Mouse (Mus musculus) midbrain, embryonic 16.5 days (tissue): ENCODE measurements at regions not wholly inside any gene's neighbourhood (a gene's known extent, or its start where the extent isn't known, plus 50 kb on each side); places are given as distances from the start of the nearest gene placed in this dataset.

ENCODE experiments used
- ATAC-seq: fragments of 200-750 bp; cut with Nextera tagmentation; 2 replicates; pipeline ENCODE4 v1.8.0; 2017; ENCODE audit warnings: moderate TSS enrichment
- H3K27ac ChIP-seq: fragments of 300-500 bp; sonication (generic); 2 replicates; pipeline ENCODE4 v1.5.1; 2014; ENCODE audit warnings: mild to moderate bottlenecking, low read length, mixed read lengths
- H3K27me3 ChIP-seq: fragments of 300-500 bp; sonication (generic); 2 replicates; pipeline ENCODE4 v1.6.1; 2014; ENCODE audit warnings: low read depth, low read length, mixed read lengths; ENCODE audit not compliant: control insufficient read depth, insufficient read depth
- H3K36me3 ChIP-seq: fragments of 300-500 bp; sonication (generic); 2 replicates; pipeline ENCODE4 v1.6.1; 2014; ENCODE audit warnings: mild to moderate bottlenecking, low read length, moderate library complexity, mixed read lengths; ENCODE audit not compliant: control insufficient read depth, insufficient read depth
- H3K4me1 ChIP-seq: fragments of 300-500 bp; sonication (generic); 2 replicates; pipeline ENCODE4 v1.6.1; 2014; ENCODE audit warnings: mild to moderate bottlenecking, low read length, mixed read lengths; ENCODE audit not compliant: control insufficient read depth, insufficient read depth
- H3K4me2 ChIP-seq: fragments of 300-500 bp; sonication (generic); 2 replicates; pipeline ENCODE4 v1.6.1; 2014; ENCODE audit warnings: mild to moderate bottlenecking, low read length, mixed read lengths
- H3K4me3 ChIP-seq: fragments of 300-500 bp; sonication (generic); 2 replicates; pipeline ENCODE4 v1.5.1; 2014; ENCODE audit warnings: low read depth, mild to moderate bottlenecking, low read length, moderate library complexity, mixed read lengths
- H3K9ac ChIP-seq: fragments of 300-500 bp; sonication (generic); 2 replicates; pipeline ENCODE4 v1.6.1; 2014; ENCODE audit warnings: low read depth, low read length, mixed read lengths
- H3K9me3 ChIP-seq: fragments of 300-500 bp; sonication (generic); replicated peaks from 2 replicates; pipeline ENCODE4 v1.6.1; 2014; ENCODE audit warnings: mild to moderate bottlenecking, low read length, mixed read lengths; ENCODE audit not compliant: control insufficient read depth, poor library complexity, severe bottlenecking
- whole genome bisulfite sequencing: fragments of 180-500 bp; shearing (Covaris S2); extraction: QIAGEN DNeasy Blood & Tissue Kit; methylation state at CpG from one replicate; pipeline ENCODE4 v1.1.7; 2014; 5-methylcytosine and 5-hydroxymethylcytosine counted together

DNA sequence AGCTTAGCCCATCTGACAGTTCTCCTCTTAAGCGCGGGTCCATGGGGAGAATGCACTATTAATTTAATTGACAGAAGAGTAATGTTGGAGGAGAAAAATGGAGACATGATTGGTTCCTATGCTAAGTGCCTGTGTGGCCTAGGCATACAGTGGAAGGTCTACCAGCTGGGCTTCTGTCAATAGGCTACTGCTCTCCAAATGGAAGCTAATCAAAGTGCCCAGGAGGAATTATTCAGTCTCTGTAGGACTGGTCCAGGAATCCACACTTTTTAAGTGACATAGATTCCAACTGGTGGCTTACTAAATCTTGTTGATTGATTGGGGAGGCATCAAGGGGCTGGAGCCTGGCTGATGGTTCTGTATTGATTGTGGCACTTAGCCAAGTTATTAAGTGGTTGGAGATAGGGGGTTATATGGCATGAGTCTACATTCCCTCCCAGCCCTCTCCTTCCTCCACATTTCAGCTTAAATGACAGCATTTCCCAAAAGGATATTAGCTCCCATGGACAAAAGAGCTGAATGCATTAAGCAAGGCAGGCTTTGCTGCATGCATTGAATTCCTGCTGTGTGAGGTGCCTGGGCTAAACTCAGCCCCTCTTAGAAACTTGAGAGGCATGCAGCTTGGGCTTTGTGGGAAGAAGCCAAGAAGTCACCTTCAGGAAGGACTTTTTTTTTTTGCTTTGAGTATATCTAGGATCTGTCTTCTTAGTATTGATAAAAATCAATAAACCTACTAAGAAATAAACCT is 75.0 kb upstream of the Pirt start:
- Histone ChIP-seq H3K27me3 (no peaks in the 10 kb centered on the region), H3K9ac (no peak overlapping the region), H3K4me3 (no peak overlapping the region), H3K27ac (no peak overlapping the region), H3K4me2 (no peak overlapping the region), H3K9me3 (no peaks in the 10 kb centered on the region), H3K4me1 (no peaks in the 10 kb centered on the region), H3K36me3 (no peaks in the 10 kb centered on the region)
- no peak for ATAC-seq
- 77% methylated on average over 2 of the region's 2 CpGs for WGBS

DNA sequence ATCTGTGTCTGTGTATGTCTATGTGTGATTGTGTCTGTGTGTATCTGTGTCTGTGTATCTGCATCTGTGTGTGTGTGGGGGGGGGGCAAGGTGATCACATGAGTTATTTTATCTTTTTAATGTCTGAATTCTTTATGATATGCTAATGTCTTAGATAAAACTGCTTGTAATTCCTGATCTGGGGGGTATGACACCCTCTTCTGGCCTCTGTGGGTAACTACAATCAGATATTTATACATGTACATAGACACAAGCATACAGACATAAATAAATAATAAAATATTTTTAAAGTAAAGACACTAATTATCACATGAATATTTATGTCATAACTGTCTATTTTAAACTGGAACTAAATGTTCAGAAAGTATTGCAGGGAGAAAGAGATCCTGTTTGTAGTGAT is 66.5 kb upstream of the Pirt start:
- H3K9ac ChIP-seq: no peak overlapping the region
- H3K27ac ChIP-seq: no peak overlapping the region
- H3K9me3 ChIP-seq: no peaks in the 10 kb centered on the region
- H3K27me3 ChIP-seq: no peaks in the 10 kb centered on the region
- H3K4me3 ChIP-seq: no peak overlapping the region
- no peak for ATAC-seq
- peaks cover 14% of the 10 kb centered on the region for H3K4me1 ChIP-seq
- H3K4me2 ChIP-seq: no peak overlapping the region
- no peaks in the 10 kb centered on the region for H3K36me3 ChIP-seq

DNA sequence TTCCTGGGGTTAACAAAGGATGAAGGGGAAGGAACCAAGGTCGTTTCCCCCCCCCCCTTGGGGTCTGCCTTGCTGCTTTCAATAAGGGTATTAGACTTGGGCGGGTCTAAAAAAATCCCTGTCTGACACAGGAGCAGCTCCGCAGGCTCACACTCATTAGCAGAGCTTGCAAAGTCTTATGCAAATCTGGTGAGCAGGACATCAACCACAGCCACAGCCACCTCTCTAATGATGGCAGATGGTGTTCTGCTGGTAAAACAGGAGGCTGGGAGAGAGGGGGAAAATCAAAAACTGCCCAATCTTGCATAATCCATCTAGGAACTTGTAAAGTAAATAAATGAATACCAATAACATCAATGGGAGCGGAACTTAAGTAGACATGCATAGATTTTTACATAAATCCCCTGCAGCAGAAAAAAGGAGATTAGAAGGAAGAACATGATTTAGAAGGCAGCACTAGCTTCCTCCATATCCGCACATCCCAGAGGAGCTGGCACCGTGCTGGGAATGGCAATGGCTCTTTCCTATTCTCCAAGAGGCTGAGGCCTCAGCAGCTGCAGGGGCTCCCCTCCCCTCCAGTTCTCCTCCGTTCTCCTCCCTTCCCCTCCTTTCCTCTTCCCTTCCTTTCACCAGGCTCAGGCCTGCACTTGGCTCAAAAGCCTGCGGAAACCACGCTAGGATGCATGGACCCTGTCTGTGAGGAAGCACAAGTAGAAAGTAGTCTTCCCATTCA is 65.6 kb upstream of the Pirt start:
- H3K4me2 ChIP-seq: no peak overlapping the region
- ATAC-seq: peak; percentile 90
- H3K4me1 ChIP-seq: peaks cover 14% of the 10 kb centered on the region
- no peak overlapping the region for H3K9ac ChIP-seq
- WGBS: 9% methylated on average over 9 of the region's 9 CpGs
- peak overlapping the region; percentile 69 for H3K27ac ChIP-seq
- no peaks in the 10 kb centered on the region for H3K27me3 ChIP-seq
- no peak overlapping the region for H3K4me3 ChIP-seq
- no peaks in the 10 kb centered on the region for H3K9me3 ChIP-seq
- H3K36me3 ChIP-seq: no peaks in the 10 kb centered on the region
